ENCODE assay signal across 9 mouse cellular contexts in genomic region chr8:11250149-11250548, GRCm38 (mm10).
DNase-seq lines count a peak whose midpoint lies in the region; ATAC-seq and TF ChIP-seq lines count a peak whose summit lies in the region.
"Had no signal": no experiment of that assay in that cellular context is flagged by ENCODE, and none has a peak within 500 bp of the region (broad histone marks: within the 10 kb centered on the region; RNA-seq: fewer than 3 reads in every experiment).

No protein-coding gene starts in this region.

- no peak overlapping the region for H3K4me3 ChIP-seq in forebrain, postnatal 0 days (ENCODE audit: low read depth, low read length)
- no peak overlapping the region for H3K4me3 ChIP-seq in forebrain, embryonic 14.5 days (ENCODE audit: low read depth, low read length)
- no peak overlapping the region for H3K4me3 ChIP-seq in intestine, postnatal 0 days (ENCODE audit: low read depth, low read length)
- no peak overlapping the region for H3K4me3 ChIP-seq in forebrain, embryonic 10.5 days

- no peaks in the 10 kb centered on the region for H3K36me3 ChIP-seq in forebrain, postnatal 0 days (ENCODE audit: insufficient read depth)
- H3K36me3 ChIP-seq in forebrain, embryonic 14.5 days (ENCODE audit: control insufficient read depth, insufficient read depth, low read length), result no peaks in the 10 kb centered on the region
- H3K36me3 ChIP-seq in intestine, postnatal 0 days (ENCODE audit: control insufficient read depth, insufficient read depth), result no peaks in the 10 kb centered on the region
- H3K36me3 ChIP-seq in forebrain, embryonic 10.5 days (replicated peaks), result peaks cover 11% of the 10 kb centered on the region

- DNase-seq in forebrain, postnatal 0 days, result no peak
- DNase-seq in forebrain, embryonic 14.5 days (ENCODE audit: low spot score), result no peak
- peak; percentile 49 to 60 for DNase-seq in kidney, postnatal 4 days
- no peak for DNase-seq in kidney, adult 18-20 months
- peak; percentile 32 for DNase-seq in gastrocnemius, postnatal 10 days
- no peak for DNase-seq in urinary bladder, postnatal 10 days (ENCODE audit: low spot score)
- no peak for DNase-seq in forebrain, embryonic 10.5 days (ENCODE audit: extremely low spot score, low spot score)

- 0 out of 2 replicates have a peak, but pooled peaks cover 5% of the 10 kb centered on the region for H3K4me1 ChIP-seq in forebrain, postnatal 0 days (ENCODE audit: insufficient read depth)
- H3K4me1 ChIP-seq in forebrain, embryonic 14.5 days (ENCODE audit: control insufficient read depth, insufficient read depth, low read length), result no peaks in the 10 kb centered on the region
- H3K4me1 ChIP-seq in intestine, postnatal 0 days (replicated peaks; ENCODE audit: control insufficient read depth, insufficient read depth, low read length), result no peaks in the 10 kb centered on the region
- H3K4me1 ChIP-seq in forebrain, embryonic 10.5 days, result peaks cover 16% of the 10 kb centered on the region

- H3K27ac ChIP-seq in forebrain, postnatal 0 days (ENCODE audit: low read depth, low read length), result no peak overlapping the region
- H3K27ac ChIP-seq in forebrain, embryonic 14.5 days (ENCODE audit: low read depth, low read length), result no peak overlapping the region
- H3K27ac ChIP-seq in intestine, postnatal 0 days (ENCODE audit: low read depth, low read length), result 0 out of 2 replicates have a peak overlapping the region, but pooled peaks have one; percentile 7
- no peak overlapping the region for H3K27ac ChIP-seq in forebrain, embryonic 10.5 days
- H3K27ac ChIP-seq: hindbrain, embryonic 14.5 days had no signal

- TF ChIP-seq CTCF in forebrain, postnatal 0 days (IDR thresholded peaks at IDR 0.05; ENCODE audit: low read depth), result no peak
- no peak for TF ChIP-seq CTCF in intestine, postnatal 0 days (IDR thresholded peaks at IDR 0.05; ENCODE audit: low read depth)

- 0 out of 2 replicates have a peak, but pooled peaks have one; percentile 42 for ATAC-seq in forebrain, postnatal 0 days
- no peak for ATAC-seq in forebrain, embryonic 14.5 days
- no peak for ATAC-seq in intestine, postnatal 0 days

- no peak overlapping the region for H3K4me2 ChIP-seq in forebrain, postnatal 0 days (ENCODE audit: low read depth)
- H3K4me2 ChIP-seq in forebrain, embryonic 14.5 days (ENCODE audit: low read length), result no peak overlapping the region
- no peak overlapping the region for H3K4me2 ChIP-seq in intestine, postnatal 0 days (replicated peaks; ENCODE audit: low read depth)
- H3K4me2 ChIP-seq: hindbrain, embryonic 14.5 days had no signal

- no peaks in the 10 kb centered on the region for H3K27me3 ChIP-seq in forebrain, postnatal 0 days (ENCODE audit: insufficient read depth, low read length)
- no peaks in the 10 kb centered on the region for H3K27me3 ChIP-seq in forebrain, embryonic 14.5 days (replicated peaks; ENCODE audit: control insufficient read depth, insufficient read depth, low read length)
- no peaks in the 10 kb centered on the region for H3K27me3 ChIP-seq in intestine, postnatal 0 days (replicated peaks; ENCODE audit: control insufficient read depth, insufficient read depth, low read length)
- no peaks in the 10 kb centered on the region for H3K27me3 ChIP-seq in forebrain, embryonic 10.5 days (ENCODE audit: poor library complexity, severe bottlenecking)

- no peaks in the 10 kb centered on the region for H3K9me3 ChIP-seq in forebrain, postnatal 0 days (ENCODE audit: low read length)
- no peaks in the 10 kb centered on the region for H3K9me3 ChIP-seq in forebrain, embryonic 14.5 days (replicated peaks; ENCODE audit: control insufficient read depth, low read length)
- H3K9me3 ChIP-seq in intestine, postnatal 0 days (ENCODE audit: control insufficient read depth), result no peaks in the 10 kb centered on the region
- no peaks in the 10 kb centered on the region for H3K9me3 ChIP-seq in forebrain, embryonic 10.5 days

- 73% methylated on average over 8 of the region's 8 CpGs for WGBS in forebrain, postnatal 0 days
- 90% methylated on average over 8 of the region's 8 CpGs for WGBS in forebrain, embryonic 14.5 days
- 66% methylated on average over 8 of the region's 8 CpGs for WGBS in intestine, postnatal 0 days
- 88% methylated on average over 8 of the region's 8 CpGs for WGBS in forebrain, embryonic 10.5 days

- H3K9ac ChIP-seq in forebrain, postnatal 0 days, result no peak overlapping the region
- no peak overlapping the region for H3K9ac ChIP-seq in forebrain, embryonic 14.5 days (ENCODE audit: low read length)
- no peak overlapping the region for H3K9ac ChIP-seq in intestine, postnatal 0 days (ENCODE audit: low read depth, low read length)
- H3K9ac ChIP-seq: hindbrain, embryonic 14.5 days had no signal

Comparison
In these comparisons a context has a peak if more than half of its experiments do, and no peak if none do; other contexts are left out.
1. DNase-seq: peak in kidney, postnatal 4 days (2 of 2) and gastrocnemius, postnatal 10 days (single experiment); none in forebrain, postnatal 0 days (single experiment), forebrain, embryonic 14.5 days (single experiment), kidney, adult 18-20 months (single experiment), urinary bladder, postnatal 10 days (single experiment) and forebrain, embryonic 10.5 days (single experiment).